Mouse (Mus musculus) adrenal gland, postnatal 14 days (tissue): Measurements from ENCODE around the gene Xylb. TPM values are rescaled to one million over a fixed set of nuclear protein-coding genes. Genes with fewer than 3 reads are reported as not detected.
A peak's percentile ranks its signal among the peaks of the same experiment; 100 is the strongest.

Experiments used
- DNase-seq: peaks from one replicate; pipeline ENCODE4 v3.0.0; 2021; ENCODE audit warnings: mixed read lengths
- long read RNA-seq, 2 experiments: library from polyadenylated mRNA; stranded (forward); transcript quantifications; one replicate each; pipeline ENCODE4 v2.0.0; 2021
- total RNA-seq: library from RNA; stranded (reverse); gene quantifications from 2 replicates; pipeline ENCODE4 v1.2.3, GENCODE M21; 2021

The Xylb gene
- 2.0 and 10.6 TPM in 2 replicates for total RNA-seq
- long read RNA-seq, experiment 1, partial matches to known transcripts = 0 of 2 reads
- long read RNA-seq, experiment 1, other reads (novel, unspliced or antisense) = 1 of 2 reads
- long read RNA-seq, experiment 2, transcript Xylb-201 (19 exons, 3,383 nt) = major isoform, 7 of 11 reads
- long read RNA-seq, experiment 2, partial matches to known transcripts = 1 of 11 reads
- long read RNA-seq, experiment 2, other reads (novel, unspliced or antisense) = 3 of 11 reads

DNA sequence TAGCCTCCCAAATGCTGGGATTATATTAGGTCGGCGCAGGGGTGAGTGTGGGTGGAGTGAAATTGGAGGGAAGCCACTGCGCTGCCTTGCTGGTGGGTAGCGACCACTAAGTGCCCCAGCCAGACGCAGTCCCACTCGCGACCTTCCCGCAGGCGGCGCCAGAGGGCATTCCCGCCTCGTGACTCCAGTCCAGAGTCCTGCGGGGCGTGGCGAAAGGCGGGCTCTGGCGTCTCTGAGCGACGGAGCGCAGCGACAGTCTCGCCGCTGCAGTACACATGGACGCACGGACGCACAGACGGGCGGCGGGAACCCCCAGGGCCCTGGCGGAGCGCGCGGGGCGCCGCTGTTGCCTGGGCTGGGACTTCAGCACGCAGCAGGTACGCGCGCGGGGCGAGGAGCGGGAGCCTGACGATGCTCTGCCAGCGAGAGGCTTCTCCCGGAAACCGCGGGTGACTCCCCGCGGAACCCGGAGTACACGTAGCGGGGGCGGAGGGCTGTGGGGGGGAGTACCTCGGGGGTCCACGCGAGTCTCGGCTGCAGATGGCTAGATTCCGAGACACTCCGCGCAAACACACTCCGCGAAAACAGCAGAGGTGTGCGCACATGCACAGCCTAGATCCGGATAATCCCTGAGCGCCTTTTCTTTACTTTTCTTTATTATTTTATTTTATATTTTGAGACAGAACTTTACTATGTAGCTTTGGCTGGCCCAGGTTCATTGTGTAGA is at the start of gene Xylb:
Xylb (plus strand) TSS at position 51 of the 727 bp plus-strand sequence.
- DNase-seq = peak; percentile 96

DNA sequence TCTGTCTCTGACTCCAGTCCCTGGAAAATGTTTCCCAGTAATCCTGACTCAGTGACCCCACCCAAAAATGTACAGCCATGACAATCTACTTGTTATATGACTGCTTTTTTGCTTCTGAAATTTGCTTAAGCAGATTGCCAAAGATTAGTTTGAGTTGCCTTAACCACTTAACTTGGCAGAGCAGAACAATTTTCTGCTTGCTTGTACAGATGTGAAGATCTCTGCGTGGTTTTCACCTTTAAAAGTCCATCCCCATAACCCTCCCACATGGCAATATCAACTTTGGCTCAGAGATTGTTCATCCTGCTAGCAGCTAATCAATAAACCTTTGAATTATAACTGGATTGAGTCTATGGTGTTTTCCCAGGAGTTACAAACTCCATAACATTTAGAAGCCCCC is 48.1 kb upstream of the Xylb start:
- DNase-seq = no peak

DNA sequence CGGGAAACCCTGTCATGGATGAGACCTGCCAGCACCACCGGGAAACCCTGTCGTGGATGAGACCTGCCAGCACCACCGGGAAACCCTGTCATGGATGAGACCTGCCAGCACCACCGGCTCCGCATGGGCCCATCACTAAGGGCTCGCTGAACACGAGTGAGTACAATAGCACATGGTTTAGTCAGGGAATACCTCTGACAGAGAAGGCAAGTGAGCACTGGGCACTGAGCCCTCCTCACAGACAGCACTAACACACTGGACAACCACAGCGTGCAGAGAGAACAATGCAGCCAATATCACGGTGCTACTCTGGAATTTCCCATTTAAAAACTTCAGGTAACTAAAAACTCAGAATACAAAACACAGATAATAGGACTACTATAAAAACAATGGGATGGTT is 44.1 kb upstream of the Xylb start:
- no peak for DNase-seq

GRCm38 (mm10) chr9:119318891-119319290 is 38.3 kb upstream of the Xylb start:
- DNase-seq = no peak

DNA sequence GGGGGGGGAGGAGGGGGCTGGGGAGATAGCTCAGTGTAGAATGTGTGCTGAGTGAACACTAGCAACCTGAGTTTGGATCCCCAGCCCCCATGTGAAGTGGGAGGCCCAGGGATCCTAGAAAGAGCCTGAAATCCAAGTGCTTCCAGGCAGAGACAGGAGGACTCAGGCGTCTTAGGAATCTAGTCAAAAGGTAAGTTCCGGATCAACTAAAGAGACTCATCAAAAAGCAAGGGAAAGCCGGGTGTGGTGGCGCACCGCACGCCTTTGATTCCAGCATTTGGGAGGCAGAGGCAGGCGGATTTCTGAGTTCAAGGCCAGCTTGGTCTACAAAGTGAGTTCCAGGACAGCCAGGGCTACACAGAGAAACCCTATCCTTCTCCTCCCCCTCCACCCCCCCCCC is 36.7 kb upstream of the Xylb start:
- DNase-seq = no peak

- no peak for DNase-seq
These were observed 36.2 kb upstream of the Xylb start for GRCm38 (mm10) chr9:119320946-119321345.

- DNase-seq = no peak
These were observed 35.6 kb upstream of the Xylb start for GRCm38 (mm10) chr9:119321392-119322229.

GRCm38 (mm10) chr9:119322289-119323259 is 34.6 kb upstream of the Xylb start, which contains the start of gene Oxsr1:
TSS of gene Oxsr1 (minus strand) at chr9:119322427.
- DNase-seq = peak; percentile 99

GRCm38 (mm10) chr9:119323260-119323645 is 33.9 kb upstream of the Xylb start:
- no peak for DNase-seq

- no peak for DNase-seq
These were observed 33.1 kb upstream of the Xylb start for GRCm38 (mm10) chr9:119324130-119324529.

DNA sequence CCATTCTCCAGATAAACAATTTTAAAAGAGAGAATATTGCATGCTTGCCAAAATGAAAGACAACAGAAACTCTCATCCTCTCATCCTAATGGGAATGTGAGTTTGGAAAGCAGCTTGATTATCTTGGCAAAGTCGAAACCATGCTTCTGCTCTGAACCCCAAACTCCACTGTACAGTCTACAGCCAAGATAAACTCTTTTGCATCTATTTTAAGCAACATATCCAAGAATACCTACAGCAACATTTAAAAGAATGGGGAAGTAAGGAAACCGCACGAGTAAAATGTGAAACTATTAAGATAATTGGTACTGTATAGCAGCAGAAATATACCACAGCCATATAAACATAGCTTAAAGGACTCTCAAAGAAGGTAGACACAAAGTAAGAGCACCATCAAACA is 28.7 kb upstream of the Xylb start:
- no peak for DNase-seq

- peak; percentile 80 for DNase-seq
These were observed 26.8 kb upstream of the Xylb start for GRCm38 (mm10) chr9:119330186-119330963.

DNA sequence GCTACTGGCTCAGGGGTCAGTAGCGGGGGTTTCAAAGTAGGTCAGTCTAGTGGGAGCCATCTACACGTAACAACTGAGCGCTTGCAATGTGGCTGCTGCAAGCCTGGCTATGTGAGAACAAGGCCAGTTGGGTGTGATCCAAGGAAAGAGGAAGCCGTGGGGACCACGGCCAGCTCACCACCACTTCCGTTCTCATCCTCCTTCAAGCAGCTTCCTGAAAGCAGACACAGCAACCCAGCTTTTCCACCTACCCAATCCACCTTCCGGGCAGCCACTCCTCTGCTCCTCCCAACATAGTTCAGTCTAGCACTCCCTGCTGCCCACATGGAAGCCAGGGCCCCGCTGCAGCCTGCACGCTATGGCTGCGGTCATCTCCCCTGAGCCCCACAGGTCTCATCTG is 22.9 kb upstream of the Xylb start:
- peak; percentile 70 for DNase-seq

DNA sequence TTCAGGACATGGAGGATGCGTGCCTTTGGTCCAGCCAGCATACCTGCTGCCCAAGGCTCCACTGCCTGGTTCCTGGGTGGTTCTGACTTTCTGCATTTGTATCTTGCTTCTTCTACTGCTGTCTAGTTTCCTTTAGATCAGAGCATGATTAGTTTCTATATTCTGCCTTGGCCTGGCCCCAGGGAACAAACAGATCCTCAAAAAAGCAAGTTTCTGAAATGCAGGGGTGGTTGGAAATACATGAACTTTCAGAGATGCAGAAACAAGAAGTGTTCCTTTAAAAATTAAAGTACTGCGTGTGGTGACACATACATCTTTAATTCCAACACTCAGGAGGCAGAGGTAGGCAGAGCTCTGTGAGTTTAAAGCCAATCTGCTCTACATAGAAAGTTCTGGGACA is 22.3 kb upstream of the Xylb start:
- DNase-seq = no peak

- no peak for DNase-seq
These were observed 21.6 kb upstream of the Xylb start for GRCm38 (mm10) chr9:119335571-119335970.

DNA sequence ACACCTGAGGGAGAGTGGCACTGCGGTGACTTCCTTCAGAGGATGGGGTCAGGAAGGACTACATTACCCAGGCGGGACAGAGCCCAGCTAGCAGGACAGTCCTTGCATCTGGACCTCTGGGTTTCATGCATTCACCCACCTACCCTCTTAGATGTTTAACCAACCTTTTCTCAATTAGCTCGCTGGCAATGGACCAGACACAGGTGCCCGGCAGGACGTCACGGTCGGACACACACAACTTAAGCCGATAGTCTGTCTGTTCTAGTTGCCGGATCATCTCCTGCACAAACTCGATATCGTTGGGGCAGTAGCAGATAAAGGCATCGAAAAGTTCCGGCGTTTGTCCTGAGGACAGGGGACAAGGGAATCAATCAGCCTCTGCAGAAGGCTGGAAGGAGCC is 19.3 kb upstream of the Xylb start:
- no peak for DNase-seq

DNA sequence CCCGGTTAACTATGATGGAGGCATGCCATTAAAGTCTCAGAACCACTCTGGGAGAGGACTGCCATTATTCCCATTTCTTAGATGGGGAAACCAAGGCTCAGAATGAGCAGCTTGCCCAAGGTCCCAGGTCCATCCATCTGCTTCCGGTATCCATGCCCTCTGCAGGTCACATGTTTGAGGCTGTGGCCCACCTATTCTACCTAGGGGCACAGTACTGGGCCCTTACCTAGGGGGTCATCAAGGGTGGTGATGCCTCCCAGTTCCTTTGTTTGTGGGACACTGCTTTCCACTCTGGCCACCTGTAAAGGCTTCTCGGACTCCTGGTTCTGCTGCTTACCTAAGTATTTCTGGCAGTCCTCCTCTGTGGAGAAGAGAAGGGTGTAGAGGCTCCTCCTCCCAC is 18.8 kb upstream of the Xylb start:
- no peak for DNase-seq

GRCm38 (mm10) chr9:119339106-119339505 is 18.1 kb upstream of the Xylb start:
- no peak for DNase-seq

- DNase-seq = peak; percentile 84
These were observed 17.5 kb upstream of the Xylb start, which contains the start of gene Acaa1a for GRCm38 (mm10) chr9:119339558-119340211. TSS of gene Acaa1a (plus strand) at chr9:119339676.

- no peak for DNase-seq
These were observed 17.0 kb upstream of the Xylb start for GRCm38 (mm10) chr9:119340212-119340580.
